In the genomic region with DNA sequence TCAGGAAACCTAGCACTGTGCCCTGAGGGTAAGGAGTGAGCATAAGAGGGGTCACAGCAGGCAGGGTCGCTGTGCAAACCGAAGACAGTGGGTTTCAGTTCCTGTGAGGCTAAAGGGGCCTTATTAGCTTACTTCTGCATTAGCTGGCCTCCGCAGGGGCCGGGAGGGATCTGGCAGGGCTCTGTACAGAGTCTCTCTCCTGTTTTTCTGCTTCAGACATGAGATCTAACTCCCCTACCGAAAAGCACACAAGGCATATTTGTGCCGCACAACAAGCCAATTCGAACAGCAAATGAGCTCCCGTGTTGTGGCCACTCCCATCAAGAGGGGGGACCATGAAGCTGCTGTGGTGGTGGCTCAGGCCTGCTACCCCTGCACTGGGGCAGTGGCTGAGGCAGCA, we compare ENCODE assay signal across 8 mouse cellular contexts. TPM values are rescaled to one million over a fixed set of nuclear protein-coding genes. Genes with fewer than 3 reads are reported as not detected.
DNase-seq lines count a peak whose midpoint lies in the region; ATAC-seq and TF ChIP-seq lines count a peak whose summit lies in the region.

No protein-coding gene starts in this region.

- TF ChIP-seq CTCF in gastrocnemius, adult 2 months (IDR thresholded peaks at IDR 0.05), result no peak

- H3K36me3 ChIP-seq in heart, embryonic 15.5 days, result no peaks in the 10 kb centered on the region
- H3K36me3 ChIP-seq in embryonic facial prominence, embryonic 15.5 days, result no peaks in the 10 kb centered on the region
- no peaks in the 10 kb centered on the region for H3K36me3 ChIP-seq in limb, embryonic 15.5 days

- peak overlapping the region; percentile 62 for H3K4me2 ChIP-seq in heart, embryonic 15.5 days
- H3K4me2 ChIP-seq in embryonic facial prominence, embryonic 15.5 days (replicated peaks), result peak overlapping the region; percentile 27; the same call in 1 of the 2 replicates
- H3K4me2 ChIP-seq in limb, embryonic 15.5 days, result peak overlapping the region; percentile 27; the same call in 1 of the 2 replicates

- H3K4me1 ChIP-seq in heart, embryonic 15.5 days (replicated peaks), result peaks cover 56% of the 10 kb centered on the region
- H3K4me1 ChIP-seq in embryonic facial prominence, embryonic 15.5 days, result peaks cover 42% of the 10 kb centered on the region
- H3K4me1 ChIP-seq in limb, embryonic 15.5 days, result peaks cover 41% of the 10 kb centered on the region

- no peaks in the 10 kb centered on the region for H3K9me3 ChIP-seq in heart, embryonic 15.5 days (replicated peaks)
- H3K9me3 ChIP-seq in embryonic facial prominence, embryonic 15.5 days (replicated peaks), result no peaks in the 10 kb centered on the region
- H3K9me3 ChIP-seq in limb, embryonic 15.5 days, result no peaks in the 10 kb centered on the region

- DNase-seq in heart, postnatal 10 days, result no peak
- peak; percentile 62 for DNase-seq in 416B (ENCODE audit: low read depth)
- no peak for DNase-seq in right cerebral cortex, postnatal 25 days
- no peak for DNase-seq in adrenal gland, postnatal 4 days (ENCODE audit: low spot score in 2 of 2)
- no peak for DNase-seq in gastrocnemius, adult 2 months

- H3K27ac ChIP-seq in heart, embryonic 15.5 days, result peak overlapping the region; percentile 81
- peak overlapping the region; percentile 66 for H3K27ac ChIP-seq in embryonic facial prominence, embryonic 15.5 days (replicated peaks)
- 0 out of 2 replicates have a peak overlapping the region, but pooled peaks have one; percentile 0 for H3K27ac ChIP-seq in limb, embryonic 15.5 days
- no peak overlapping the region; the same call in 1 of the 2 replicates for H3K27ac ChIP-seq in gastrocnemius, adult 2 months

- peak overlapping the region; percentile 24; the same call in 1 of the 2 replicates for H3K4me3 ChIP-seq in heart, embryonic 15.5 days
- H3K4me3 ChIP-seq in embryonic facial prominence, embryonic 15.5 days (replicated peaks), result no peak overlapping the region
- no peak overlapping the region for H3K4me3 ChIP-seq in limb, embryonic 15.5 days
- H3K4me3 ChIP-seq in gastrocnemius, adult 2 months, result no peak overlapping the region

- 41% methylated on average over 8 of the region's 8 CpGs for WGBS in heart, embryonic 15.5 days
- 9% methylated on average over 8 of the region's 8 CpGs for WGBS in embryonic facial prominence, embryonic 15.5 days
- 14% methylated on average over 8 of the region's 8 CpGs for WGBS in limb, embryonic 15.5 days

- H3K9ac ChIP-seq in heart, embryonic 15.5 days, result peak overlapping the region; percentile 36; the same call in 1 of the 2 replicates
- H3K9ac ChIP-seq in embryonic facial prominence, embryonic 15.5 days, result no peak overlapping the region
- H3K9ac ChIP-seq in limb, embryonic 15.5 days, result no peak overlapping the region

- no peak for ATAC-seq in heart, embryonic 15.5 days (replicated peaks; ENCODE audit: insufficient number of reproducible peaks, insufficient read depth, low FRiP score, low read depth)
- ATAC-seq in embryonic facial prominence, embryonic 15.5 days (ENCODE audit: insufficient number of reproducible peaks, low FRiP score, low TSS enrichment, low read depth), result no peak
- ATAC-seq in limb, embryonic 15.5 days (ENCODE audit: insufficient number of reproducible peaks, low FRiP score, low TSS enrichment, low read depth), result no peak

- intact Hi-C loops in heart, postnatal 10 days (cut with DNase I), result no loop called here
- intact Hi-C loops in gastrocnemius, adult 2 months (cut with DNase I), result no loop called here

- no peaks in the 10 kb centered on the region; the same call in 1 of the 2 replicates for H3K27me3 ChIP-seq in heart, embryonic 15.5 days
- no peaks in the 10 kb centered on the region for H3K27me3 ChIP-seq in embryonic facial prominence, embryonic 15.5 days
- no peaks in the 10 kb centered on the region for H3K27me3 ChIP-seq in limb, embryonic 15.5 days

RNA-seq across cellular contexts. Expression of a gene that starts 5.6 kb away (rescaled TPM):
- 5.5 and 6.4 TPM in 2 replicates for polyA plus RNA-seq in heart, embryonic 15.5 days (2015; fragmentation: Nextera tagmentation; extraction: Ambion mirVana)
- total RNA-seq in heart, postnatal 10 days (2021), result 1 to 10 TPM; 5.1 to 5.7 TPM
- 4.7 and 4.9 TPM in 2 replicates for polyA plus RNA-seq in embryonic facial prominence, embryonic 15.5 days (2015; fragmentation: Nextera tagmentation; extraction: Ambion mirVana)
- polyA plus RNA-seq in limb, embryonic 15.5 days (2015; fragmentation: Nextera tagmentation; extraction: Ambion mirVana), result 3.5 and 4.1 TPM in 2 replicates
- total RNA-seq in adrenal gland, postnatal 4 days (2021), result 10 to 100 TPM; 15.1 to 15.6 TPM
- 1 to 10 TPM; 3.8 to 5.2 TPM for total RNA-seq in gastrocnemius, adult 2 months (2021)

RNA-seq across cellular contexts. Expression of a gene that starts 18.3 kb away (rescaled TPM):
- not detected in 2 replicates for polyA plus RNA-seq in heart, embryonic 15.5 days (2015; fragmentation: Nextera tagmentation; extraction: Ambion mirVana)
- total RNA-seq in heart, postnatal 10 days (2021), result not detected
- polyA plus RNA-seq in embryonic facial prominence, embryonic 15.5 days (2015; fragmentation: Nextera tagmentation; extraction: Ambion mirVana), result not detected in 2 replicates
- not detected in 2 replicates for polyA plus RNA-seq in limb, embryonic 15.5 days (2015; fragmentation: Nextera tagmentation; extraction: Ambion mirVana)
- total RNA-seq in adrenal gland, postnatal 4 days (2021), result not detected
- not detected for total RNA-seq in gastrocnemius, adult 2 months (2021)

RNA-seq across cellular contexts. Expression of a gene that starts 29.8 kb away (rescaled TPM):
- 202 and 215 TPM in 2 replicates for polyA plus RNA-seq in heart, embryonic 15.5 days (2015; fragmentation: Nextera tagmentation; extraction: Ambion mirVana)
- total RNA-seq in heart, postnatal 10 days (2021), result 10 to 100 TPM; 17.4 to 18.4 TPM
- polyA plus RNA-seq in embryonic facial prominence, embryonic 15.5 days (2015; fragmentation: Nextera tagmentation; extraction: Ambion mirVana), result 225 and 239 TPM in 2 replicates
- polyA plus RNA-seq in limb, embryonic 15.5 days (2015; fragmentation: Nextera tagmentation; extraction: Ambion mirVana), result 240 and 254 TPM in 2 replicates
- 10 to 100 TPM; 43.4 to 43.8 TPM for total RNA-seq in adrenal gland, postnatal 4 days (2021)
- not detected for total RNA-seq in gastrocnemius, adult 2 months (2021)

RNA-seq across cellular contexts. Expression of a gene that starts 53.0 kb away (rescaled TPM):
- polyA plus RNA-seq in heart, embryonic 15.5 days (2015; fragmentation: Nextera tagmentation; extraction: Ambion mirVana), result 92.9 and 102 TPM in 2 replicates
- 10 to 100 TPM; 22.9 to 27.9 TPM for total RNA-seq in heart, postnatal 10 days (2021)
- polyA plus RNA-seq in embryonic facial prominence, embryonic 15.5 days (2015; fragmentation: Nextera tagmentation; extraction: Ambion mirVana), result 115 and 124 TPM in 2 replicates
- 119 and 134 TPM in 2 replicates for polyA plus RNA-seq in limb, embryonic 15.5 days (2015; fragmentation: Nextera tagmentation; extraction: Ambion mirVana)
- 10 to 100 TPM; 78.3 to 82.1 TPM for total RNA-seq in adrenal gland, postnatal 4 days (2021)
- total RNA-seq in gastrocnemius, adult 2 months (2021), result 1 to 10 TPM; 2.5 to 2.8 TPM

RNA-seq across cellular contexts. Expression of a gene that starts 53.2 kb away (rescaled TPM):
- polyA plus RNA-seq in heart, embryonic 15.5 days (2015; fragmentation: Nextera tagmentation; extraction: Ambion mirVana), result 15.1 and 16.6 TPM in 2 replicates
- 1 to 10 TPM; 7.4 to 10.0 TPM for total RNA-seq in heart, postnatal 10 days (2021)
- polyA plus RNA-seq in embryonic facial prominence, embryonic 15.5 days (2015; fragmentation: Nextera tagmentation; extraction: Ambion mirVana), result 5.3 and 5.8 TPM in 2 replicates
- polyA plus RNA-seq in limb, embryonic 15.5 days (2015; fragmentation: Nextera tagmentation; extraction: Ambion mirVana), result 4.6 and 4.9 TPM in 2 replicates
- total RNA-seq in adrenal gland, postnatal 4 days (2021), result 10 to 100 TPM; 18.1 to 21.7 TPM
- 1 to 10 TPM; 3.1 to 3.3 TPM for total RNA-seq in gastrocnemius, adult 2 months (2021)

Comparison
In these comparisons a context has a peak if more than half of its experiments do, and no peak if none do; other contexts are left out.
1. RNA of a gene that starts 29.8 kb away (total RNA-seq): 43.4 to 43.8 TPM in adrenal gland, postnatal 4 days and 17.4 to 18.4 TPM in heart, postnatal 10 days; not detected in gastrocnemius, adult 2 months; every median in the first group is over 10 times any median in the second.
2. Peak in every context shown above with its lines, with median percentiles within 50 percentile points of each other: H3K4me2 ChIP-seq.